Mouse (Mus musculus): ENCODE results near the gene Atraid. TPM values are rescaled to one million over a fixed set of nuclear protein-coding genes. Genes with fewer than 3 reads are reported as not detected.

Atraid gene
- total RNA-seq, 2 experiments from 2014 or later = 73.4 to 78.8 TPM

GRCm38 (mm10) chr5:31092231-31092975, 44.3 kb downstream of the Atraid start:
- Histone ChIP-seq H3K27ac (peak overlapping the region; percentile 97), H3K4me3 (peak overlapping the region; percentile 75)
- no peak for TF ChIP-seq CTCF (conservative IDR thresholded peaks at IDR 0.05)
- DNase-seq (ENCODE audit: low spot score in 2 of 2) = peak in 1 of 2 experiments; percentile 66

DNA sequence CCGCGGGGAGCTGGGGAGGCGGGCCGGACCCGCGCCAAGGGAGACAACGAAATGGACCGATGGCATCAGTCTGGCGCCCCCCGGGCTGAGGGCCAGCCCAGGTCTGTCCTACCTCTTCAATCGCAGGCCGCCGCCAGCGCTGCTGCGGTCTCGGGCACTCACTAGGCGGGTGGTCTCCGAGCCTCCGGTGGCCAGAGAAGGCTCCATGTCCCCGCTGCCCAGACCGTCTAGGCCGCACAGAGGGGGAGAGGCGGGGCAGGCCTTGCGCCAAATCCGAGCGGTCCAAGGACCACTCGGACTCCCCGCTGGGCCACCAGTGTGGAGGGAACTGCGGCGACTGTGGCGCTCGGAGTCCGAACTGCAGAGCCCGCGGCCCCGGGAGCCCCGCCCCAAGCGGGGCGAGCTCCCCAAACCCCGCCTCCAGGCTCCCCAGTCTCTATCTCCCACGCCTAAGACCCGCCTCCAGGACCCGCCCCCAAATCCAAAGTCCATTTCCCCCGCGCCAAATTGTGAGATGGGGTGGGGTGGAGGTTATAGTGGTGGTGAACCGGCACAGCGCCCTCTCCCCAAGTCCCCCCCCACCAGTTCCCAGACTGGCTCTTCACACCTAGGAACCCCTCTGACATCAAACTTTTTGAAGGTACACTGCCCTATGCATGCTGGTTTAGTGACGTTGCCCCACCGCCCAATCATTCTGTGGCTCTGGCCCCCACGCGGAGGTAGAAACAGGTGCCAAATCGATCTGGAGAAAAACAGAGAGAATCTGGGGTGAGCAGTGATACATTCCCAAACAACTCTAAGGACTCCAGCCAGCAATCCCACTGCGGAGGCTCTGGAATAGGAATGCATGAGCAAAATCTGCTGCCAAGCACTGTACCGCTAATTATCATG, 45.3 kb downstream of the Atraid start:
- H3K4me3 ChIP-seq = peak overlapping the region; percentile 75
- peak; percentile 66 to 71 for DNase-seq (ENCODE audit: low spot score in 2 of 2)
- TF ChIP-seq CTCF (conservative IDR thresholded peaks at IDR 0.05) = no peak
- H3K27ac ChIP-seq = peak overlapping the region; percentile 97

DNA sequence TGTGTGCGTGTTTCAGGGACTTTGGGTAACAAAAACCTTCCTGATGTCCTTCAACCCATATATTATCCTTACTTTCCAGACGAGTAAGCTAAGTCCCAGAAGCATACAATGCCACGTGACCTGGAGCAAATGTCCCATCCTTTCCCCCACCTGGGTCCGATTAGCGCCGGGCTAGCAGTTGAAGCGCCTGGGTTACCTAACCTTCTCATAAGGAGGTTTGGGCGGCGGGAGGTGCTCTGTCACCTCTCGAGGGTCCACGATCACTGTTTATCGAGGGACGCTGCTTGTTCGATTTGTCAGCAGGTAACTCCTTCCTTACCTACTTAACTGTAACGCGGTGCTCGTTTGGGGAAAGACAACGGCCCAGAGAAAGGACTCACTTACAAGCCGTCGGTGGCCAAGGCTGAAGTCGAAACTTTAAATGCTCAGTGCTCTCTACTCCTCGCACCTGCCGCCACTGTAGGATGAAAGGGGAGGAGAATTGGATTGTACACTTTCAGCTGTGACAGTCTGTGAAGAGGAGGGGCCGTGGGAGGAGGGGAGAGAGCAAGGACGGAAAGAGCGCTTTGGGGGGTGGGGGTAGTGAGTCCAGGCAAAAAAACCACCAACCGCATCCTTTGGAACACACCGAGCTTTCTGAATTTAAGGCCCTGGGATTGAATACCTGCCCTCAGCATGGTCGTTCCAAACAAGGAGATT, 46.1 kb downstream of the Atraid start:
- Histone ChIP-seq H3K27ac (peak overlapping the region; percentile 59; the same call in 1 of the 2 replicates), H3K4me3 (peak overlapping the region; percentile 44)
- TF ChIP-seq CTCF (conservative IDR thresholded peaks at IDR 0.05) = no peak
- DNase-seq (ENCODE audit: low spot score in 2 of 2) = no peak

DNA sequence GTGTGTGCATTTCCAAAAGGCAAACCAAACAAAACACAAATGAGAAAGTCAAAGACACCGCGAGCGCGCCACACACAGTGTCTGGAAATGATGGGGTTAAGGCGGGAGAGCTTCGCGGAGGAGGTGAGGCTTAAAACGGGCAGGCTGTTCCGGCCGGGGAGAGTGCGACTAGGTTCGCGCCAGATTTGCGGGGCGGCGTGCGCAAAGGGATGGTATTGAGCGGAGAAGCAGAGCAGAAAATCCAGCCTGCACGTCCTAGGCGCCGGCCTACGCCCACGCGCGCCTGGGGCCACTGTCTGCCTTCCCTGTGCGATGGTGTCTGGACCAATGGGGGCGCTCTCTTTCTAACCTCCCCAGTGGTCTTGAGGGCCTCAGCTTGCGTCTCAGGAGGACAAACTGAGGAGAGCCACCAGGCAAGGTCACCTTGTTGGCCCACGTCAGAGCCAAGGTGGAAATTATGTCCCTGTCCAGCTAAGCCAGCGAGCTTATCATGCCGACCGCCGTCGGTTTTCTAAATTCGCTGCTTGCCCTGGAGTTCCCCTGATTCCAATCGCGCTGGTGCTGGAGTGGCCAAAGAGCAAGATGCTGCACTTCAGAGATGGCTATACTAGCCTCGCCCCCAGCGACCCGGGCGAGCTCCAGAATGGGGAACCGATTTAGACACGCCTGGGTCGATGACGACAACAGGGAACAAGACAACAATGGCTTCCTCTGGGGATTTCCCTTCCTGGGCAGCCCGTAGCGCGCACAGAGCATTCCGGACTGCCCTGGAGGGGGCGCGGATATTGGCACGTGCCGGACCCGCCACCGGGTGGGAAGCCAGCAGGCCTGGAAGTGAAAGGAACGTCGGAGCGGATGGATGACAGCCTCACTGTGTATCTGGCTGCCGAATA, 46.9 kb downstream of the Atraid start:
- 0 out of 2 replicates have a peak, but pooled peaks have one; percentile 17 for TF ChIP-seq CTCF (conservative IDR thresholded peaks at IDR 0.05)
- Histone ChIP-seq H3K4me3 (peak overlapping the region; percentile 44), H3K27ac (peak overlapping the region; percentile 59)
- peak in 1 of 2 experiments; percentile 44 for DNase-seq (ENCODE audit: low spot score in 2 of 2)

- TF ChIP-seq CTCF (conservative IDR thresholded peaks at IDR 0.05) = peak; percentile 46
Measured at GRCm38 (mm10) chr5:31095711-31096480, 47.8 kb downstream of the Atraid start.

More at GRCm38 (mm10) chr5:31095711-31096480, 47.8 kb downstream of the Atraid start:
- Histone ChIP-seq H3K4me3 (peak overlapping the region; percentile 44), H3K27ac (no peak overlapping the region)
- DNase-seq (ENCODE audit: low spot score in 2 of 2) = no peak

Other genes starting within 250 kb of the Atraid start
- 100 to 1,000 TPM; 231 to 237 TPM for gene Mapre3, start 233.7 kb upstream of the Atraid start, total RNA-seq (2021)
- 10 to 100 TPM; 60.8 to 63.2 TPM for gene Tmem214, start 180.3 kb upstream of the Atraid start, total RNA-seq (2021)
- gene Agbl5, start 159.6 kb upstream of the Atraid start, total RNA-seq (2021) = 10 to 100 TPM; 12.2 to 15.5 TPM
- gene Ost4, start 140.5 kb upstream of the Atraid start, total RNA-seq (2021) = 10 to 100 TPM; 91.5 to 93.8 TPM
- 1 to 10 TPM; 2.0 TPM for gene Emilin1, start 134.9 kb upstream of the Atraid start, total RNA-seq (2021)
- 10 to 100 TPM; 17.0 to 17.7 TPM for gene Khk, start 126.9 kb upstream of the Atraid start, total RNA-seq (2021)
- gene Cgref1, start 102.7 kb upstream of the Atraid start, total RNA-seq (2021) = 10 to 100 TPM; 15.5 to 16.7 TPM
- 100 to 1,000 TPM; 132 to 145 TPM for gene Preb, start 88.0 kb upstream of the Atraid start, total RNA-seq (2021)
- under 1 TPM; 0.10 to 0.20 TPM for gene Tcf23, start 79.7 kb upstream of the Atraid start, total RNA-seq (2021)
- 10 to 100 TPM; 15.0 to 16.1 TPM for gene Slc5a6, start 612 bp downstream of the Atraid start, total RNA-seq (2021)
- 10 to 100 TPM; 17.1 to 21.6 TPM for gene Cad, start 6.5 kb downstream of the Atraid start, total RNA-seq (2021)
- not detected for gene Dnajc5g, start 58.0 kb downstream of the Atraid start, total RNA-seq (2021)
- 10 to 100 TPM; 89.6 to 92.2 TPM for gene Slc30a3, start 59.9 kb downstream of the Atraid start, total RNA-seq (2021)
- not detected for gene Trim54, start 68.4 kb downstream of the Atraid start, total RNA-seq (2021)
- gene Ucn, start 90.5 kb downstream of the Atraid start, total RNA-seq (2021) = not detected
- 10 to 100 TPM; 58.8 to 61.3 TPM for gene Mpv17, start 105.9 kb downstream of the Atraid start, total RNA-seq (2021)
- gene Gm29609, start 131.6 kb downstream of the Atraid start, total RNA-seq (2021) = 1 to 10 TPM; 3.5 to 4.0 TPM
- gene Gtf3c2, start 131.8 kb downstream of the Atraid start, total RNA-seq (2021) = 10 to 100 TPM; 63.1 to 67.8 TPM
- 10 to 100 TPM; 80.9 to 81.5 TPM for gene Snx17, start 144.9 kb downstream of the Atraid start, total RNA-seq (2021)
- 10 to 100 TPM; 39.6 to 54.0 TPM for gene Eif2b4, start 145.1 kb downstream of the Atraid start, total RNA-seq (2021)
- gene Zfp513, start 154.0 kb downstream of the Atraid start, total RNA-seq (2021) = 10 to 100 TPM; 29.3 to 29.5 TPM
- 10 to 100 TPM; 71.3 to 74.8 TPM for gene Ppm1g, start 172.4 kb downstream of the Atraid start, total RNA-seq (2021)
- 10 to 100 TPM; 81.2 to 89.4 TPM for gene Nrbp1, start 192.6 kb downstream of the Atraid start, total RNA-seq (2021)
- under 1 TPM in 1 of 2 experiments, not detected in 1; 0.74 TPM for gene Gm9970, start 192.9 kb downstream of the Atraid start, total RNA-seq (2021)
- 1 to 10 TPM; 3.2 to 4.0 TPM for gene Krtcap3, start 203.4 kb downstream of the Atraid start, total RNA-seq (2021)
- gene Ift172, start 242.8 kb downstream of the Atraid start, total RNA-seq (2021) = 10 to 100 TPM; 80.9 to 96.8 TPM
- 100 to 1,000 TPM; 180 to 215 TPM for gene Fndc4, start 247.8 kb downstream of the Atraid start, total RNA-seq (2021)
- not detected for gene Gckr, start 249.1 kb downstream of the Atraid start, total RNA-seq (2021)